Mouse (Mus musculus) neural tube, embryonic 12.5 days (tissue): Measurements from ENCODE around the gene Arl3. TPM values are rescaled to one million over a fixed set of nuclear protein-coding genes. Genes with fewer than 3 reads are reported as not detected.

ENCODE experiments used
- ATAC-seq: fragments of 200-750 bp; cut with Nextera tagmentation; 2 replicates; pipeline ENCODE4 v1.8.0; 2017; ENCODE audit warnings: low read depth, mild to moderate bottlenecking, moderate TSS enrichment, moderate library complexity; ENCODE audit not compliant: low FRiP score
- H3K27ac ChIP-seq: fragments of 300-500 bp; sonication (generic); 2 replicates; pipeline ENCODE4 v1.5.1; 2016
- H3K27me3 ChIP-seq: fragments of 300-500 bp; sonication (generic); replicated peaks from 2 replicates; pipeline ENCODE4 v1.6.1; 2016; ENCODE audit warnings: mild to moderate bottlenecking
- H3K36me3 ChIP-seq: fragments of 300-500 bp; sonication (generic); 2 replicates; pipeline ENCODE4 v1.6.1; 2016; ENCODE audit warnings: mild to moderate bottlenecking
- H3K4me1 ChIP-seq: fragments of 300-500 bp; sonication (generic); 2 replicates; pipeline ENCODE4 v1.6.1; 2016
- H3K4me2 ChIP-seq: fragments of 300-500 bp; sonication (generic); replicated peaks from 2 replicates; pipeline ENCODE4 v1.6.1; 2016; ENCODE audit warnings: mild to moderate bottlenecking
- H3K4me3 ChIP-seq: fragments of 300-500 bp; sonication (generic); 2 replicates; pipeline ENCODE4 v1.5.1; 2016
- H3K9ac ChIP-seq: fragments of 300-500 bp; sonication (generic); 2 replicates; pipeline ENCODE4 v1.6.1; 2016; ENCODE audit warnings: mild to moderate bottlenecking
- H3K9me3 ChIP-seq: fragments of 300-500 bp; sonication (generic); 2 replicates; pipeline ENCODE4 v1.6.1; 2016; ENCODE audit warnings: mild to moderate bottlenecking
- WGBS: fragments of 180-500 bp; shearing (Covaris S2); methylation state at CpG from one replicate; pipeline ENCODE4 v1.1.7; 2016; 5-methylcytosine and 5-hydroxymethylcytosine counted together
- polyA plus RNA-seq: library from polyadenylated mRNA; unstranded; fragments of >200 nt; fragmentation: Nextera tagmentation; extraction: Ambion mirVana; gene quantifications from 2 replicates; pipeline ENCODE4 v1.2.1, GENCODE M21; 2016

Arl3 gene
- polyA plus RNA-seq, 1 experiment from 2014 or later = 194 TPM

DNA sequence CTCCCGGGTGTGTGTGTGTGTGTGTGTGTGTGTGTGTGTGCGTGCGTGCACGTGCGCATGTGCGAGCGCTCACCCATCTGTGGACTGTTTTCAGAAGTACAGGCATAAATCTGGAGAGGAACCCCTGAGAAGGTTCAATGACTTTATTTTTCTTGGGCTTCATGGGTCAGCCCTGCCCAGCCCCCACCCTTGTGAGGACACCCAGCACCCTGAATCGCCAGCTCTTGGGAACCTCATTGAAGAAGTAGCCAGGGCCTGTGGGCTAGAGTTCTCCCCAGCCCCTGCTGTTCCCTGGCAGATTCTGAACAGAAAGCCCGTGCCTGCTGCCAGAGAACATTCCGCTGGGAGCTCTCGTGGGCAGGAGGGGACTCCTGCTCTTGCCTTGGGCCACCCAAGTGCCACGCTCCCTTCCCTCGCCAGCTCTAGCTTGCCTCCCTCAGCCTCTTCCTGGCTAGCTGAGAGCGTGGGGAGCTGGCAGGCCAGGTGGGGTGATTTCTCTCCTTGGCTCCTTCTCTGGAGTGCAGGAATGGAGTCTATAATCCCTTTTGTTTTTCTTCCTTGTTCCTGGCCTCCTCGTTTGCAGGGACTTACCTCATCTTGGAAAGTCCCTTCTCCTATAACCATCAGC lies 89.2 kb downstream of the Arl3 start:
- Histone ChIP-seq H3K4me2 (no peak overlapping the region), H3K4me1 (peaks cover 10% of the 10 kb centered on the region), H3K27me3 (no peaks in the 10 kb centered on the region), H3K9ac (no peak overlapping the region), H3K9me3 (no peaks in the 10 kb centered on the region), H3K27ac (no peak overlapping the region), H3K36me3 (peaks cover 52% of the 10 kb centered on the region), H3K4me3 (no peak overlapping the region)
- 71% methylated on average over 15 of the region's 15 CpGs for WGBS
- no peak for ATAC-seq

DNA sequence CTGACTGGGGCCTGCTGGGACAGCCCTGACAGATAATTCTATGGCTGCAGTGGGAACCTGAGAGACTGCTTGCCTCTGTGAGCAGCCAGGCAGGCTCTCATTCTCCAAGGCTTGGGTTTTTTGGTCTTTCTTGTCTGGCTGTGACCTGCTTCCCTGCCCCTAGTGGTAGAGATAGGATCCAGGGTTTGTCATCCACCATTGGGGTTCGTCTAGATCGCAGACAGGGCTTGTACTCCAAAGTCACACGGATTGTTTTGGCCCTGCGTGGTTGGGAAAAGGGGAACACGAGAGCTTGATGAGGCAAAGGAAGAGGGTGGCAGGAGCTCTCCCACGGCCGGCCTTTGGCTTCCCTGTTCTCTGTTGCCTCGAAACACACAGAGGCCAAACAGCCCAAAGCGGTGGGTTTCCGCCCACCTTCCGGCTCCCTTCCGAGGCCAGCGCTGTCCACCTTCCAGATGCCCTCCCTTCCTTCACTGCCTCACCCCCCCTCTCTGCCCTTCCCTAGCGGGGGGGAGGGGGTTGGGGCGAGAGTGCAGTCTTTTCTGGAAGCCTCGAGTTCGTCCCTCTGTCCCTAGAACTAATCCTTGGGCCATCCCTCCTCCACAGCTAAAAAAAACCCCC lies 90.0 kb downstream of the Arl3 start:
- 62% methylated on average over 17 of the region's 17 CpGs for WGBS
- H3K4me1 ChIP-seq = peaks cover 10% of the 10 kb centered on the region
- no peak; the same call in 1 of the 2 replicates for ATAC-seq
- H3K27me3 ChIP-seq = no peaks in the 10 kb centered on the region
- no peak overlapping the region for H3K9ac ChIP-seq
- peaks cover 58% of the 10 kb centered on the region for H3K36me3 ChIP-seq
- H3K4me3 ChIP-seq = no peak overlapping the region
- no peak overlapping the region for H3K4me2 ChIP-seq
- no peak overlapping the region for H3K27ac ChIP-seq
- H3K9me3 ChIP-seq = no peaks in the 10 kb centered on the region

DNA sequence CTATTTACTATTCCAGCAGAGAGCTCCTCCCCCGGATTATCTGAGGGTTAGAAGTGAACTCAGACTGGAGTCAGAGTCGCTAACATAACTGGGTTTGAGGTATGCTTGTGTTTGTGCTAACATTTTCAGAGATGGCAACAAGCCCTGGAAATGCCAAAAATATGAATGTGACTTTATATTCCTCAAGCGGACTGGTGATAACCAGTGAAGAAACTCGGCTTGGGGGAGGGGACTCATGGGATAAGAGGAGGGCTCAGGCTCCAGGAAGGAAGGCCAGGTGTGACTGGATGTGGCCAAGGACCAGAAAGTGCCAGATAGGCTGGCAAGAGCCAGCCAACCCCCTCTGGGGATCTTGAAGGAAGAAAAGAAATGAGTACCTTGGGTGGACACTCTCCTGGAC lies 91.2 kb downstream of the Arl3 start:
- H3K27me3 ChIP-seq = no peaks in the 10 kb centered on the region
- H3K9ac ChIP-seq = no peak overlapping the region
- peaks cover 14% of the 10 kb centered on the region for H3K4me1 ChIP-seq

DNA sequence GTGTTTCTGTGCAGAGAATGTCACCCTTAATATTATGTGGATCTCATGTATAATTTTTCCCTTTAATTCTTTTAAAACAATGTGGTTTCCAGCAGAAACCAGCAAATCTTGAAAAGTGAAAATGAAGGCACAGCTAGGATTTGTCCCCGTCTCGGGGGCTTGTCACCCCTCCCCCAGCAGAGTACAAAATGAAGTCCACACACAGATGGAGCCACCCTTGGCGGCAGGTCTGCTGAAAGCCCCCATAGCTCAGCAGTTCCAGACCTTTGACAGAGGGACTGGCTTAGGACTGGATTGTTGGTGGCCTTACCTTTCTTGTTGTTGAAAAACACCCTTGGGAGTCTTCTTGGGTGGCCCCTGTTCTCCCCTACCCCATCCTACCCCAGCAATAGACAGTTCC lies 91.6 kb downstream of the Arl3 start:
- no peak overlapping the region for H3K4me2 ChIP-seq
- H3K9me3 ChIP-seq = no peaks in the 10 kb centered on the region

More for the DNA sequence above, 91.2 kb downstream of the Arl3 start:
- H3K36me3 ChIP-seq = peaks cover 57% of the 10 kb centered on the region
- H3K9me3 ChIP-seq = no peaks in the 10 kb centered on the region
- H3K27ac ChIP-seq = no peak overlapping the region
- ATAC-seq = no peak
- H3K4me2 ChIP-seq = no peak overlapping the region
- WGBS = 33% methylated on average over 4 of the region's 4 CpGs
- no peak overlapping the region for H3K4me3 ChIP-seq

More for the DNA sequence above, 91.6 kb downstream of the Arl3 start:
- 48% methylated on average over 3 of the region's 3 CpGs for WGBS
- ATAC-seq = no peak
- Histone ChIP-seq H3K27me3 (no peaks in the 10 kb centered on the region), H3K36me3 (peaks cover 53% of the 10 kb centered on the region), H3K27ac (no peak overlapping the region), H3K4me3 (no peak overlapping the region), H3K9ac (no peak overlapping the region), H3K4me1 (peaks cover 14% of the 10 kb centered on the region)

Other genes with a start within 250 kb of the Arl3 start
- 29.9 and 31.6 TPM in 2 replicates for gene Psd, start 246.0 kb downstream of the Arl3 start, polyA plus RNA-seq
- 26.8 and 28.2 TPM in 2 replicates for gene Fbxl15, start 245.0 kb downstream of the Arl3 start, polyA plus RNA-seq
- 284 and 289 TPM in 2 replicates for gene Cuedc2, start 234.5 kb downstream of the Arl3 start, polyA plus RNA-seq
- gene Mfsd13a, start 232.1 kb downstream of the Arl3 start, polyA plus RNA-seq = 8.5 and 9.3 TPM in 2 replicates
- gene 2310034G01Rik, start 222.9 kb downstream of the Arl3 start, polyA plus RNA-seq = 2.1 and 2.2 TPM in 2 replicates
- 259 and 269 TPM in 2 replicates for gene Actr1a, start 177.4 kb downstream of the Arl3 start, polyA plus RNA-seq
- gene Sufu, start 176.3 kb downstream of the Arl3 start, polyA plus RNA-seq = 36.3 and 37.3 TPM in 2 replicates
- 39.1 and 43.0 TPM in 2 replicates for gene Trim8, start 71.5 kb downstream of the Arl3 start, polyA plus RNA-seq
- gene Sfxn2, start 167 bp upstream of the Arl3 start, polyA plus RNA-seq = 11.4 and 12.2 TPM in 2 replicates
- gene Wbp1l, start 25.9 kb upstream of the Arl3 start, polyA plus RNA-seq = 53.4 and 54.8 TPM in 2 replicates
- gene Cyp17a1, start 100.0 kb upstream of the Arl3 start, polyA plus RNA-seq = not detected in 2 replicates
- gene Borcs7, start 116.7 kb upstream of the Arl3 start, polyA plus RNA-seq = 17.2 TPM in 2 replicates
- gene As3mt, start 134.3 kb upstream of the Arl3 start, polyA plus RNA-seq = 30.8 and 32.2 TPM in 2 replicates
- 8.4 and 9.0 TPM in 2 replicates for gene Cnnm2, start 188.4 kb upstream of the Arl3 start, polyA plus RNA-seq